Mouse (Mus musculus): Measurements from ENCODE around the gene Gm4969. TPM values are rescaled to one million over a fixed set of nuclear protein-coding genes. Genes with fewer than 3 reads are reported as not detected.
A peak's percentile ranks its signal among the peaks of the same experiment; 100 is the strongest.

The Gm4969 gene
- total and polyA plus RNA-seq, 2 experiments from 2014 or later: 9.4 to 12.7 TPM

GRCm38 (mm10) chr7:19077761-19078160 is 40.4 kb downstream of the Gm4969 start:
- DNase-seq (ENCODE audit: low spot score) (no peak), ATAC-seq (ENCODE audit: low FRiP score) (no peak)
- H3K9ac ChIP-seq (replicated peaks; ENCODE audit: low read length, poor library complexity, severe bottlenecking): no peak overlapping the region; the same call in 1 of the 2 replicates
- no peak for TF ChIP-seq CTCF (IDR thresholded peaks at IDR 0.05)
- no peaks in the 10 kb centered on the region for H3K27me3 ChIP-seq (ENCODE audit: insufficient read depth, low read length)
- H3K4me3 ChIP-seq (ENCODE audit: low read depth, low read length): peak overlapping the region; percentile 99; the same call in 1 of the 2 replicates
- peak overlapping the region; percentile 78 for H3K4me2 ChIP-seq (ENCODE audit: low read depth, low read length, poor library complexity, severe bottlenecking)
- peaks cover 5% of the 10 kb centered on the region; the same call in 1 of the 2 replicates for H3K4me1 ChIP-seq (ENCODE audit: insufficient read depth, low read length)
- H3K36me3 ChIP-seq (ENCODE audit: insufficient read depth, low read length): peaks cover 39% of the 10 kb centered on the region
- no peaks in the 10 kb centered on the region for H3K9me3 ChIP-seq (ENCODE audit: low read length)
- 72% methylated on average over 14 of the region's 14 CpGs for WGBS
- no peak overlapping the region for H3K27ac ChIP-seq (ENCODE audit: low read depth, low read length)

GRCm38 (mm10) chr7:19076586-19076991 is 41.6 kb downstream of the Gm4969 start:
- WGBS: under 1% methylated on average over 22 of the region's 22 CpGs
- ATAC-seq (ENCODE audit: low FRiP score): no peak; the same call in 1 of the 2 replicates
- Histone ChIP-seq H3K36me3 (ENCODE audit: insufficient read depth, low read length) (peaks cover 27% of the 10 kb centered on the region), H3K4me3 (ENCODE audit: low read depth, low read length) (peak overlapping the region; percentile 99), H3K27ac (ENCODE audit: low read depth, low read length) (peak overlapping the region; percentile 83), H3K9me3 (ENCODE audit: low read length) (no peaks in the 10 kb centered on the region), H3K4me2 (ENCODE audit: low read depth, low read length, poor library complexity, severe bottlenecking) (peak overlapping the region; percentile 78), H3K9ac (replicated peaks; ENCODE audit: low read length, poor library complexity, severe bottlenecking) (peak overlapping the region; percentile 95), H3K27me3 (ENCODE audit: insufficient read depth, low read length) (no peaks in the 10 kb centered on the region), H3K4me1 (ENCODE audit: insufficient read depth, low read length) (peaks cover 5% of the 10 kb centered on the region; the same call in 1 of the 2 replicates)
- TF ChIP-seq CTCF (IDR thresholded peaks at IDR 0.05): no peak
- DNase-seq (ENCODE audit: low spot score): no peak

GRCm38 (mm10) chr7:19075723-19076585 is 42.2 kb downstream of the Gm4969 start, which contains the start of gene Dmwd:
TSS of gene Dmwd (plus strand) at chr7:19076227.
- TF ChIP-seq CTCF (IDR thresholded peaks at IDR 0.05): no peak
- DNase-seq (ENCODE audit: low spot score) (peak; percentile 99), ATAC-seq (ENCODE audit: low FRiP score) (peak; percentile 98)
- Histone ChIP-seq H3K27ac (ENCODE audit: low read depth, low read length) (peak within 1 kb of the TSS; percentile 83), H3K36me3 (ENCODE audit: insufficient read depth, low read length) (peaks cover 21% of the 10 kb centered on the region), H3K27me3 (ENCODE audit: insufficient read depth, low read length) (no peaks in the 10 kb centered on the region), H3K9me3 (ENCODE audit: low read length) (no peaks in the 10 kb centered on the region), H3K4me3 (ENCODE audit: low read depth, low read length) (peak within 1 kb of the TSS; percentile 99), H3K4me1 (ENCODE audit: insufficient read depth, low read length) (peaks cover 5% of the 10 kb centered on the region; the same call in 1 of the 2 replicates), H3K9ac (replicated peaks; ENCODE audit: low read length, poor library complexity, severe bottlenecking) (peak within 1 kb of the TSS; percentile 95), H3K4me2 (ENCODE audit: low read depth, low read length, poor library complexity, severe bottlenecking) (peak within 1 kb of the TSS; percentile 78)
- WGBS: 1% methylated on average over 63 of the region's 91 CpGs

GRCm38 (mm10) chr7:19075231-19075630 is 42.9 kb downstream of the Gm4969 start:
- H3K9ac ChIP-seq (replicated peaks; ENCODE audit: low read length, poor library complexity, severe bottlenecking): peak overlapping the region; percentile 5; the same call in 1 of the 2 replicates
- DNase-seq (ENCODE audit: low spot score) (no peak), ATAC-seq (ENCODE audit: low FRiP score) (no peak)
- 60% methylated on average over 5 of the region's 5 CpGs for WGBS
- H3K4me2 ChIP-seq (ENCODE audit: low read depth, low read length, poor library complexity, severe bottlenecking): peak overlapping the region; percentile 78
- H3K36me3 ChIP-seq (ENCODE audit: insufficient read depth, low read length): peaks cover 14% of the 10 kb centered on the region
- no peaks in the 10 kb centered on the region for H3K9me3 ChIP-seq (ENCODE audit: low read length)
- peak overlapping the region; percentile 99; the same call in 1 of the 2 replicates for H3K4me3 ChIP-seq (ENCODE audit: low read depth, low read length)
- H3K4me1 ChIP-seq (ENCODE audit: insufficient read depth, low read length): peaks cover 5% of the 10 kb centered on the region; the same call in 1 of the 2 replicates
- TF ChIP-seq CTCF (IDR thresholded peaks at IDR 0.05): no peak
- no peaks in the 10 kb centered on the region for H3K27me3 ChIP-seq (ENCODE audit: insufficient read depth, low read length)
- peak overlapping the region; percentile 21; the same call in 1 of the 2 replicates for H3K27ac ChIP-seq (ENCODE audit: low read depth, low read length)

- TF ChIP-seq CTCF (IDR thresholded peaks at IDR 0.05): peak; percentile 30; the same call in 1 of the 2 replicates
- no peaks in the 10 kb centered on the region for H3K9me3 ChIP-seq (ENCODE audit: low read length)
- H3K4me3 ChIP-seq (ENCODE audit: low read depth, low read length): no peak overlapping the region
- no peak overlapping the region for H3K4me2 ChIP-seq (ENCODE audit: low read depth, low read length, poor library complexity, severe bottlenecking)
- peaks cover 7% of the 10 kb centered on the region for H3K36me3 ChIP-seq (ENCODE audit: insufficient read depth, low read length)
- WGBS: 95% methylated on average over 6 of the region's 6 CpGs
- no peak overlapping the region for H3K9ac ChIP-seq (replicated peaks; ENCODE audit: low read length, poor library complexity, severe bottlenecking)
- no peak for DNase-seq (ENCODE audit: low spot score)
- H3K27me3 ChIP-seq (ENCODE audit: insufficient read depth, low read length): no peaks in the 10 kb centered on the region
- no peak overlapping the region for H3K27ac ChIP-seq (ENCODE audit: low read depth, low read length)
- no peak for ATAC-seq (ENCODE audit: low FRiP score)
- peaks cover 5% of the 10 kb centered on the region; the same call in 1 of the 2 replicates for H3K4me1 ChIP-seq (ENCODE audit: insufficient read depth, low read length)
Measured at GRCm38 (mm10) chr7:19074494-19074893, 43.7 kb downstream of the Gm4969 start.

- peak; percentile 61 for TF ChIP-seq CTCF (IDR thresholded peaks at IDR 0.05)
- Histone ChIP-seq H3K9ac (replicated peaks; ENCODE audit: low read length, poor library complexity, severe bottlenecking) (no peak overlapping the region), H3K4me3 (ENCODE audit: low read depth, low read length) (no peak overlapping the region), H3K27ac (ENCODE audit: low read depth, low read length) (no peak overlapping the region), H3K4me2 (ENCODE audit: low read depth, low read length, poor library complexity, severe bottlenecking) (no peak overlapping the region), H3K4me1 (ENCODE audit: insufficient read depth, low read length) (peaks cover 5% of the 10 kb centered on the region; the same call in 1 of the 2 replicates), H3K9me3 (ENCODE audit: low read length) (no peaks in the 10 kb centered on the region), H3K36me3 (ENCODE audit: insufficient read depth, low read length) (peaks cover 3% of the 10 kb centered on the region; the same call in 1 of the 2 replicates), H3K27me3 (ENCODE audit: insufficient read depth, low read length) (no peaks in the 10 kb centered on the region)
- ATAC-seq (ENCODE audit: low FRiP score): no peak
- 81% methylated on average over 9 of the region's 9 CpGs for WGBS
- DNase-seq (ENCODE audit: low spot score): no peak
Measured at GRCm38 (mm10) chr7:19073504-19073903, 44.7 kb downstream of the Gm4969 start.

Data from midbrain, postnatal 0 days (tissue).